Mouse (Mus musculus) midbrain, postnatal 0 days (tissue): ENCODE measurements around the gene Ankrd11. TPM values are rescaled to one million over a fixed set of nuclear protein-coding genes. Genes with fewer than 3 reads are reported as not detected.

Experiments
- ATAC-seq: fragments of 200-750 bp; cut with Nextera tagmentation; 2 replicates; pipeline ENCODE4 v1.8.0; 2017; ENCODE audit warnings: moderate number of reproducible peaks, mild to moderate bottlenecking, moderate TSS enrichment, moderate library complexity; ENCODE audit not compliant: low FRiP score
- DNase-seq: peaks from one replicate; pipeline ENCODE4 v3.0.0-alpha.2; 2015; ENCODE audit warnings: low spot score
- H3K27ac ChIP-seq: fragments of 300-500 bp; sonication (generic); 2 replicates; pipeline ENCODE4 v1.5.1; 2014; ENCODE audit warnings: low read depth, mild to moderate bottlenecking, low read length, mixed read lengths
- H3K27me3 ChIP-seq: fragments of 300-500 bp; sonication (generic); 2 replicates; pipeline ENCODE4 v1.6.1; 2014; ENCODE audit warnings: low read length, control low read depth, mixed read lengths; ENCODE audit not compliant: insufficient read depth
- H3K36me3 ChIP-seq: fragments of 300-500 bp; sonication (generic); 2 replicates; pipeline ENCODE4 v1.6.1; 2014; ENCODE audit warnings: low read length, control low read depth, mixed read lengths; ENCODE audit not compliant: insufficient read depth
- H3K4me1 ChIP-seq: fragments of 300-500 bp; sonication (generic); 2 replicates; pipeline ENCODE4 v1.6.1; 2014; ENCODE audit warnings: mild to moderate bottlenecking, control low read depth, antibody characterized with exemption, low read length, mixed read lengths; ENCODE audit not compliant: insufficient read depth
- H3K4me2 ChIP-seq: fragments of 300-500 bp; sonication (generic); 2 replicates; pipeline ENCODE4 v1.6.1; 2014; ENCODE audit warnings: low read depth, mild to moderate bottlenecking, low read length, mixed read lengths; ENCODE audit not compliant: poor library complexity, severe bottlenecking
- H3K4me3 ChIP-seq: fragments of 300-500 bp; sonication (generic); 2 replicates; pipeline ENCODE4 v1.5.1; 2014; ENCODE audit warnings: low read depth, mild to moderate bottlenecking, low read length, moderate library complexity
- H3K9ac ChIP-seq: fragments of 300-500 bp; sonication (generic); replicated peaks from 2 replicates; pipeline ENCODE4 v1.6.1; 2014; ENCODE audit warnings: mild to moderate bottlenecking, low read length, moderate library complexity, mixed read lengths; ENCODE audit not compliant: poor library complexity, severe bottlenecking
- H3K9me3 ChIP-seq: fragments of 300-500 bp; sonication (generic); 2 replicates; pipeline ENCODE4 v1.6.1; 2016; ENCODE audit warnings: low read length, control low read depth
- CTCF ChIP-seq: IDR thresholded peaks from 2 replicates; pipeline ENCODE4 v1.5.1; 2016; ENCODE audit warnings: antibody characterized with exemption, mild to moderate bottlenecking
- WGBS: fragments of 180-500 bp; shearing (Covaris S2); extraction: QIAGEN DNeasy Blood & Tissue Kit; methylation state at CpG from one replicate; pipeline ENCODE4 v1.1.7; 2014; 5-methylcytosine and 5-hydroxymethylcytosine counted together
- polyA plus RNA-seq: library from polyadenylated mRNA; unstranded; fragments of >200 nt; fragmentation: Nextera tagmentation; extraction: Ambion mirVana; gene quantifications from 2 replicates; pipeline ENCODE4 v1.2.1, GENCODE M21; 2015
- total RNA-seq: library from RNA; depleted of rRNA; stranded (reverse); fragments of >200 nt; gene quantifications from 2 replicates; pipeline ENCODE4 v1.2.3, GENCODE M21; 2014

Gene Ankrd11
- total and polyA plus RNA-seq, 2 experiments from 2014 or later, result 78.7 to 98.3 TPM

GRCm38 (mm10) chr8:122954090-122954799 is 87.8 kb downstream of the Ankrd11 start:
- no peak overlapping the region for H3K4me2 ChIP-seq
- no peak for TF ChIP-seq CTCF
- WGBS, result 83% methylated on average over 3 of the region's 3 CpGs
- H3K27ac ChIP-seq, result no peak overlapping the region
- H3K27me3 ChIP-seq, result no peaks in the 10 kb centered on the region
- no peak for DNase-seq
- H3K4me1 ChIP-seq, result no peaks in the 10 kb centered on the region; the same call in 1 of the 2 replicates
- H3K9me3 ChIP-seq, result no peaks in the 10 kb centered on the region
- ATAC-seq, result no peak
- no peak overlapping the region for H3K4me3 ChIP-seq
- H3K36me3 ChIP-seq, result no peaks in the 10 kb centered on the region
- no peak overlapping the region for H3K9ac ChIP-seq

GRCm38 (mm10) chr8:122953028-122953427 is 89.0 kb downstream of the Ankrd11 start:
- ATAC-seq, result no peak
- WGBS, result 93% methylated on average over 6 of the region's 6 CpGs

GRCm38 (mm10) chr8:122951456-122951855 is 90.6 kb downstream of the Ankrd11 start:
- Histone ChIP-seq H3K9me3 (no peaks in the 10 kb centered on the region), H3K27ac (no peak overlapping the region), H3K4me2 (no peak overlapping the region), H3K36me3 (no peaks in the 10 kb centered on the region), H3K4me1 (no peaks in the 10 kb centered on the region; the same call in 1 of the 2 replicates), H3K4me3 (no peak overlapping the region), H3K27me3 (no peaks in the 10 kb centered on the region), H3K9ac (no peak overlapping the region)
- no peak for DNase-seq
- TF ChIP-seq CTCF, result no peak
- WGBS, result 94% methylated on average over 5 of the region's 5 CpGs
- ATAC-seq, result no peak

More at GRCm38 (mm10) chr8:122953028-122953427, 89.0 kb downstream of the Ankrd11 start:
- H3K4me1 ChIP-seq, result no peaks in the 10 kb centered on the region; the same call in 1 of the 2 replicates
- H3K36me3 ChIP-seq, result no peaks in the 10 kb centered on the region
- DNase-seq, result no peak
- no peak overlapping the region for H3K4me3 ChIP-seq
- TF ChIP-seq CTCF, result no peak
- H3K4me2 ChIP-seq, result no peak overlapping the region
- no peak overlapping the region for H3K9ac ChIP-seq
- no peak overlapping the region for H3K27ac ChIP-seq
- H3K9me3 ChIP-seq, result no peaks in the 10 kb centered on the region
- H3K27me3 ChIP-seq, result no peaks in the 10 kb centered on the region

GRCm38 (mm10) chr8:122949701-122950100 is 92.4 kb downstream of the Ankrd11 start:
- Histone ChIP-seq H3K4me1 (no peaks in the 10 kb centered on the region; the same call in 1 of the 2 replicates), H3K27ac (no peak overlapping the region), H3K36me3 (no peaks in the 10 kb centered on the region), H3K9me3 (no peaks in the 10 kb centered on the region), H3K4me2 (no peak overlapping the region), H3K4me3 (no peak overlapping the region), H3K27me3 (no peaks in the 10 kb centered on the region), H3K9ac (no peak overlapping the region)
- ATAC-seq (no peak), DNase-seq (no peak)
- 74% methylated on average over 5 of the region's 5 CpGs for WGBS
- no peak for TF ChIP-seq CTCF

GRCm38 (mm10) chr8:122945775-122946174 is 96.3 kb downstream of the Ankrd11 start:
- Histone ChIP-seq H3K4me3 (no peak overlapping the region), H3K27me3 (no peaks in the 10 kb centered on the region), H3K4me2 (no peak overlapping the region), H3K27ac (no peak overlapping the region), H3K36me3 (no peaks in the 10 kb centered on the region), H3K9me3 (no peaks in the 10 kb centered on the region), H3K4me1 (peaks cover 9% of the 10 kb centered on the region), H3K9ac (no peak overlapping the region)
- ATAC-seq, result no peak
- no peak for DNase-seq
- WGBS, result 73% methylated on average over 2 of the region's 2 CpGs
- no peak for TF ChIP-seq CTCF

- H3K27me3 ChIP-seq, result no peaks in the 10 kb centered on the region
- H3K9me3 ChIP-seq, result no peaks in the 10 kb centered on the region
- no peak for DNase-seq
- peak; percentile 38 for TF ChIP-seq CTCF
- no peaks in the 10 kb centered on the region for H3K36me3 ChIP-seq
- H3K27ac ChIP-seq, result peak overlapping the region; percentile 18; the same call in 1 of the 2 replicates
- H3K4me3 ChIP-seq, result no peak overlapping the region
- ATAC-seq, result no peak
- H3K9ac ChIP-seq, result no peak overlapping the region
- 0 out of 2 replicates have a peak overlapping the region, but pooled peaks have one; percentile 20 for H3K4me2 ChIP-seq
- peaks cover 18% of the 10 kb centered on the region for H3K4me1 ChIP-seq
- WGBS, result 59% methylated on average over 9 of the region's 9 CpGs
Observed at GRCm38 (mm10) chr8:122942803-122943713, 99.0 kb downstream of the Ankrd11 start.
